Mouse (Mus musculus): ENCODE results near the gene Mcpt9.

DNA sequence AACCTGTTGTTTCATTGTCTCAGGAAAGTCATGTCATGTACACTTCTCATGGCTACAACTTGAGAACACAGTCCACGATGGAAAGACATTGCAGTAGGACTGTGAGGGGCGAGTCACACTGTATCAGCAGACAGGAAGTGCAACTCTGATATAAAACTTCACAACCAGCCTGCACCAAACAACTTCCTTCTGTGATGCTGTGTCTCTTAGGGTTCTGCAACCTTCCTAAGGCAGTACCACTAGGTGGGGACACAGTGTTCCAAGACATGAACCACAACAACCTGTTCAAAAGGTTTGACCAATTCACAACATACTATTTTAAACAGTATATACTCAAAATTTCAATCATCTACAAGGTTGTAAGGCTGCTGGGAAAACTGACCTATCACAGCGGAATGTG, 25.1 kb upstream of the Mcpt9 start:
- TF ChIP-seq POLR2A (IDR thresholded peaks at IDR 0.05; ENCODE audit: insufficient read length, low read depth) (no peak), E2F4 (IDR thresholded peaks at IDR 0.05; ENCODE audit: insufficient read depth) (no peak), MYOD1 (IDR thresholded peaks at IDR 0.05; ENCODE audit: control insufficient read depth in 1 of 3, insufficient read length in 2 of 3, low read depth in 2 of 3) (no peak), CEBPB (IDR thresholded peaks at IDR 0.05; ENCODE audit: insufficient read depth, poor library complexity, severe bottlenecking) (no peak), USF1 (IDR thresholded peaks at IDR 0.05; ENCODE audit: low read depth) (no peak), TCF3 (IDR thresholded peaks at IDR 0.05; ENCODE audit: insufficient read length, low read depth) (no peak)

All from myocyte (in vitro differentiated cells).